Mouse (Mus musculus): Measurements from ENCODE around the gene Rnf130. TPM values are rescaled to one million over a fixed set of nuclear protein-coding genes. Genes with fewer than 3 reads are reported as not detected.

Gene Rnf130
- polyA plus RNA-seq, 1 experiment = 31.9 TPM

DNA sequence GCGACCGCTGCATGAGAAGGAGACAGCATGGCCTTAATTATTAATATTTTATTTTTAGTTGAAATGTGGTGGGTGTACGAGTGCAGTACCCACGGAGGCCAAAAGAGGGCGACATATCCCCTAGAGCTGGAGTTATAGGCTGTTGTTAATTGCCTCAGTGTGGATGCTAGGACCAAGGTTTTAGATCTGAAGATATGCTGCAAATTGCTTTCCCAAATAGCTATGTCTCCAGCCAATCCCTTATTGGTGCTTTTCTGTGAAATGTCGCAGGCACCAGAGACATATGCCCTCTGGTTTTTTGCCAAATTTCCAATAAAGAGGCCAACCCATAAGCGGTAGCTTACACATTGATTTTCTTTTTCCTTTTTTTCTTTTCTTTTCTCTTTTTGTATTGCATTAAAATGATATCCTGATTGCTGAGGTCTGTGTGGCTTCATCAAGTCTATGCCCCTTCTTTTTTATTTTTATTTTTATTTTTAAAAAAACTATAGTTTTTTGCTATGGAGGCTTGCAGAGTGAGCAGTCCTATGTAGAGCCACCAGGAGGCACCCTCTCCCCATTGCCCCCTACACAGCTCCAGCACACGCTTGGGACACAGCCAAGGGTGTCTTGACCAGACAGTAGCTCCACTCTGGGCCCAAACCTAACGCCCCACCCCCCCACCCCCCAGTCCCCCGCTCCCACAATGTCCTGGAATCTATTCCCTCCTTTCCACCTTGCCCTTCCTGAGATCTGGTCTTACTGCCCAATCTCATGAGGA lies 38.7 kb upstream of the Rnf130 start:
- Histone ChIP-seq H3K27ac (ENCODE audit: insufficient read depth, low read length) (no peak overlapping the region), H3K4me1 (ENCODE audit: control insufficient read depth, insufficient read depth, low read length) (no peaks in the 10 kb centered on the region), H3K4me3 (ENCODE audit: insufficient read depth, low read length) (no peak overlapping the region)
- TF ChIP-seq CTCF (IDR thresholded peaks at IDR 0.05; ENCODE audit: borderline replicate concordance, insufficient read depth, low read length) (peak; percentile 59; the same call in 1 of the 2 replicates), POLR2A (IDR thresholded peaks at IDR 0.05; ENCODE audit: low read depth, low read length) (no peak)

DNA sequence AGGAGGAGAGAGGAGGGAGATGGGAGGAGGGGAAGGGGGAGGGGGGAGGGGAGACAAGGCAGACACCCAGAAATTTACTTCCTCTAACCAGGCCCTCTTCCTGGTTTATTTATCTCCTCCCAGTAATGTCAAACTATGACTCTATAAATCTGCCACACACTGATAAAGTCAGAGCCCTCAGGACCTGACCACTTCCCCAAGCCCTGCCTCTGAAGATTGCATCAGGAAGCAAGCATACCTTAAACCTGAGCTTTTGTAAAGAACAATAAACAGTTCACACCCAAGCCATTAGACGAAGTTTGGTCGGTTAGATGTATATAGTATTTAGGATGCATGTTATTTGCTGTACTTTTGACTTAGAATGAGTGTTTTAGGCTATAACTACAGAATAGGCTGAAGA lies 30.6 kb upstream of the Rnf130 start:
- Histone ChIP-seq H3K27ac (ENCODE audit: insufficient read depth, low read length) (no peak overlapping the region), H3K4me1 (ENCODE audit: control insufficient read depth, insufficient read depth, low read length) (no peaks in the 10 kb centered on the region), H3K4me3 (ENCODE audit: insufficient read depth, low read length) (no peak overlapping the region)
- TF ChIP-seq CTCF (IDR thresholded peaks at IDR 0.05; ENCODE audit: borderline replicate concordance, insufficient read depth, low read length) = no peak
- TF ChIP-seq POLR2A (IDR thresholded peaks at IDR 0.05; ENCODE audit: low read depth, low read length) = no peak

DNA sequence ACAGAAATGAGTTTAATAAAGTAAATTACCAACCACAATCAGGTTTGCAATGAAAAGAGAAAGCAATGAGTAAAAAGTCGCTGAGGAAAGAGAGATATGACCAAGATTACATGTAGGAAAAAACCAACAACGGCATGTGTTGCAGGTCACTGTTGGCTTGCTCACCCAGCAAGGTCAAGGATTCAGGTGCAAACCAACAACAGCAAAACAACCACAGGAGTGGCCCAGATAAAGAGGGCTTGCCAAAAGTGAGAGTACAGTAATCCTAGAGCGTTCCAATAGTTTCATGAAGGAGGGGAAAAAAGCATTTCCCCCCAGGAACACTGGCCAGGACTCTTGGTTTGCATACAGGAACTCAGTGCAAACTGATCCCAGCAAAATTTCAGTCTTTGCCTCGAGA lies 28.7 kb upstream of the Rnf130 start:
- TF ChIP-seq CTCF (IDR thresholded peaks at IDR 0.05; ENCODE audit: borderline replicate concordance, insufficient read depth, low read length) (no peak), POLR2A (IDR thresholded peaks at IDR 0.05; ENCODE audit: low read depth, low read length) (no peak)
- Histone ChIP-seq H3K27ac (ENCODE audit: insufficient read depth, low read length) (no peak overlapping the region), H3K4me1 (ENCODE audit: control insufficient read depth, insufficient read depth, low read length) (no peaks in the 10 kb centered on the region), H3K4me3 (ENCODE audit: insufficient read depth, low read length) (no peak overlapping the region)

GRCm38 (mm10) chr11:49997321-49997720 lies 27.8 kb upstream of the Rnf130 start:
- H3K4me3 ChIP-seq (ENCODE audit: insufficient read depth, low read length) = no peak overlapping the region
- TF ChIP-seq POLR2A (IDR thresholded peaks at IDR 0.05; ENCODE audit: low read depth, low read length) (no peak), CTCF (IDR thresholded peaks at IDR 0.05; ENCODE audit: borderline replicate concordance, insufficient read depth, low read length) (no peak)
- no peak overlapping the region for H3K27ac ChIP-seq (ENCODE audit: insufficient read depth, low read length)
- no peaks in the 10 kb centered on the region for H3K4me1 ChIP-seq (ENCODE audit: control insufficient read depth, insufficient read depth, low read length)

- Histone ChIP-seq H3K27ac (ENCODE audit: insufficient read depth, low read length) (no peak overlapping the region), H3K4me1 (ENCODE audit: control insufficient read depth, insufficient read depth, low read length) (no peaks in the 10 kb centered on the region), H3K4me3 (ENCODE audit: insufficient read depth, low read length) (no peak overlapping the region)
- TF ChIP-seq POLR2A (IDR thresholded peaks at IDR 0.05; ENCODE audit: low read depth, low read length) (no peak), CTCF (IDR thresholded peaks at IDR 0.05; ENCODE audit: borderline replicate concordance, insufficient read depth, low read length) (no peak)
Observed at GRCm38 (mm10) chr11:50002853-50003252, 22.3 kb upstream of the Rnf130 start.

- Histone ChIP-seq H3K4me1 (ENCODE audit: control insufficient read depth, insufficient read depth, low read length) (no peaks in the 10 kb centered on the region), H3K4me3 (ENCODE audit: insufficient read depth, low read length) (no peak overlapping the region), H3K27ac (ENCODE audit: insufficient read depth, low read length) (no peak overlapping the region)
- TF ChIP-seq CTCF (IDR thresholded peaks at IDR 0.05; ENCODE audit: borderline replicate concordance, insufficient read depth, low read length) (no peak), POLR2A (IDR thresholded peaks at IDR 0.05; ENCODE audit: low read depth, low read length) (no peak)
Observed at GRCm38 (mm10) chr11:50007776-50008175, 17.4 kb upstream of the Rnf130 start.

- Histone ChIP-seq H3K4me3 (ENCODE audit: insufficient read depth, low read length) (no peak overlapping the region), H3K4me1 (ENCODE audit: control insufficient read depth, insufficient read depth, low read length) (no peaks in the 10 kb centered on the region), H3K27ac (ENCODE audit: insufficient read depth, low read length) (no peak overlapping the region)
- TF ChIP-seq POLR2A (IDR thresholded peaks at IDR 0.05; ENCODE audit: low read depth, low read length) (no peak), CTCF (IDR thresholded peaks at IDR 0.05; ENCODE audit: borderline replicate concordance, insufficient read depth, low read length) (no peak)
Observed at GRCm38 (mm10) chr11:50008231-50008630, 16.9 kb upstream of the Rnf130 start.

- Histone ChIP-seq H3K4me3 (ENCODE audit: insufficient read depth, low read length) (no peak overlapping the region), H3K4me1 (ENCODE audit: control insufficient read depth, insufficient read depth, low read length) (no peaks in the 10 kb centered on the region), H3K27ac (ENCODE audit: insufficient read depth, low read length) (no peak overlapping the region)
- TF ChIP-seq CTCF (IDR thresholded peaks at IDR 0.05; ENCODE audit: borderline replicate concordance, insufficient read depth, low read length) (no peak), POLR2A (IDR thresholded peaks at IDR 0.05; ENCODE audit: low read depth, low read length) (no peak)
Observed at GRCm38 (mm10) chr11:50013016-50013415, 12.1 kb upstream of the Rnf130 start.

DNA sequence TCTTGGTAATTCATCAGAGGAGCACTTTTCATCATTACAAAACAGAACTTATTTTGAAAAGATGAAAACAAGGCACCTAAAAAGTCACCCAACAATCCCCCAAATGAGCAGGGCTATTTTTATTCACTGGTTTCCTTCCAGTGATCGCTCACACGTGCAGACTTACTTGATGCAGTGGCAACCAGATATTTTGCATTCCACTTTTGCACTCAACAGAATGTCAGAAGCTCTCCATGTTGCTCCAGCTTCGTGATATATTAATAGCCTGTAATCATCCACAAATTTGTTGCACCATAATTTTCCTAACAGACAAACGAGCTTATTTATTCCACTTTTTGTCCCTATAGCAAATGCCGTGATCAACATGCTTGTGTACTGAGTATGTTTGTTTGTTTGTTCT lies 8.6 kb upstream of the Rnf130 start:
- TF ChIP-seq CTCF (IDR thresholded peaks at IDR 0.05; ENCODE audit: borderline replicate concordance, insufficient read depth, low read length) (no peak), POLR2A (IDR thresholded peaks at IDR 0.05; ENCODE audit: low read depth, low read length) (no peak)
- H3K27ac ChIP-seq (ENCODE audit: insufficient read depth, low read length) = no peak overlapping the region
- no peaks in the 10 kb centered on the region for H3K4me1 ChIP-seq (ENCODE audit: control insufficient read depth, insufficient read depth, low read length)
- no peak overlapping the region for H3K4me3 ChIP-seq (ENCODE audit: insufficient read depth, low read length)

DNA sequence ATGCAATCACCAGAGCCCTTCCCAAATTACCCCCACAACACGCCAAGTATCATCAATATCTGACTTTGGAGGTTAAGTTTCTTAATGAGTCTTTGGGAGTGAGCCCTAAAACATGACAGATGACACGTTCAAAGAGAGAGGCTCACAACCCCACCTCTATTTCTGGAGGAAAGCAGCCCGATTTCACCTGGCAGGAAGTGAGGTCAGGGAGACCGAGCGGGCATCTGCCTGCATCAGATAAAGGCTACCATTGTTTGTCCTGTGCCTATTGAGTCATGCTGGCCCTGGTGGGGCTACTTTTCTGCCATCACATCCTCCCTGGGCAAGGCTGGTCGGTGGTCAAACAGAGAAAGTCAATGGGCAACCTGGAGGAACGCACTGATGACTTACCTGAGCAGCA lies 7.6 kb upstream of the Rnf130 start:
- Histone ChIP-seq H3K4me3 (ENCODE audit: insufficient read depth, low read length) (no peak overlapping the region), H3K4me1 (ENCODE audit: control insufficient read depth, insufficient read depth, low read length) (no peaks in the 10 kb centered on the region), H3K27ac (ENCODE audit: insufficient read depth, low read length) (no peak overlapping the region)
- TF ChIP-seq POLR2A (IDR thresholded peaks at IDR 0.05; ENCODE audit: low read depth, low read length) = no peak
- no peak for TF ChIP-seq CTCF (IDR thresholded peaks at IDR 0.05; ENCODE audit: borderline replicate concordance, insufficient read depth, low read length)

Measured in embryonic fibroblast, embryonic 13.5 days (primary cell).